Mouse (Mus musculus) ES-E14 (cell line): ENCODE measurements around the gene Ppp1r1b.

Source experiments
- CHD2 ChIP-seq: IDR thresholded peaks from 2 replicates; pipeline ENCODE4 v1.6.1; 2014; ENCODE audit warnings: mild to moderate bottlenecking, low read depth, low read length, inconsistent platforms
- HCFC1 ChIP-seq: IDR thresholded peaks from 2 replicates; pipeline ENCODE4 v1.6.1; 2012; ENCODE audit warnings: low read length, inconsistent platforms, borderline replicate concordance; ENCODE audit not compliant: insufficient read depth
- MAFK ChIP-seq: IDR thresholded peaks from 2 replicates; pipeline ENCODE4 v1.6.1; 2014; ENCODE audit warnings: mild to moderate bottlenecking, low read depth, low read length, inconsistent platforms; ENCODE audit not compliant: insufficient read depth
- ZC3H11A ChIP-seq: IDR thresholded peaks from 2 replicates; pipeline ENCODE4 v1.6.1; 2012; ENCODE audit warnings: low read depth, mild to moderate bottlenecking, inconsistent platforms, low read length, borderline replicate concordance
- ZNF384 ChIP-seq: IDR thresholded peaks from 2 replicates; pipeline ENCODE4 v1.6.1; 2012; ENCODE audit warnings: low read depth, low read length, inconsistent platforms

DNA sequence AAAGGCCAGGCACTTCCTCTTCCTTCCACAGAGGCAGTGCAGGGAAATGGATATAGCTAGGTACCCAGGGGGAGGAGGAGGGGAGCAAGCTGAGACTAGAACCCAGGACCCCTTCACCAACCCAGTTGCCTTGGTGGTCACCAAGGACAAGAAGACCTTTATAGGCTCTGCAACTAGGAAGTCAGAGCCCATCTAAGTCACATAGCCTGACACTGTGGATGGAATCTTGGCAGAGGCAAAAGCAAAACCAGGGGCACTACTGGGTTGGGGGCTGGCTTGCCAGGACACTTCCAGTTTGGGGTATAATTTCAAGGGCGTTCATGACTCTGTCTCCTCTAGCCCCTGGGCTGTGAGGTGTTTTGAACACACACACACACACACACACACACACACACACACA, 16.8 kb upstream of the Ppp1r1b start:
- TF ChIP-seq CHD2 (no peak), ZNF384 (no peak), HCFC1 (no peak), MAFK (no peak), ZC3H11A (no peak)
